ENCODE assay signal across 9 mouse cellular contexts in the genomic region with DNA sequence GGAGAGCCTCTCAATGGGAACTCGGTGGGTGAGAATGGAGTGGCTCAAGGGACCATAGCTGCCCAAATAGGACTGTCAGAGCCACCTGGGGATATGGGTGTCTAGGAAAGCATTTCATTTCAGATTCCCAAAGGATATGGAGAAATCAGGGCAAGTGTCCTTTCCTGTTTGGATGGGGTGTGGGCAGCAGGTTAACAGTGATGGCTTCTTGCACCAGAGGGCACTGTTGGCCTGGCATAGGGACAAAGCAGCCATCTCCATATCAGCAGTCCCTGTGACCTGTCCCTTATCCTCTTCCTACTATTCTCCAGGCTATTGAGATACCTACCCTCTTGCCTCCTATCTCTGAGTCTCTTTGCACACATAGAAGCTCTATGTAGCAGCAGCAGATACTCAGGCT. TPM values are rescaled to one million over a fixed set of nuclear protein-coding genes. Genes with fewer than 3 reads are reported as not detected.
DNase-seq lines count a peak whose midpoint lies in the region; ATAC-seq and TF ChIP-seq lines count a peak whose summit lies in the region.
"Had no signal": no experiment of that assay in that cellular context is flagged by ENCODE, and none has a peak within 500 bp of the region (broad histone marks: within the 10 kb centered on the region; RNA-seq: fewer than 3 reads in every experiment).

No protein-coding gene starts in this region.

- ATAC-seq in limb, embryonic 15.5 days (ENCODE audit: insufficient number of reproducible peaks, low FRiP score, low TSS enrichment, low read depth): peak; percentile 10; the same call in 1 of the 2 replicates

- H3K27ac ChIP-seq in gastrocnemius, adult 2 months: no peak overlapping the region
- H3K27ac ChIP-seq in limb, embryonic 15.5 days: no peak overlapping the region
- no peak overlapping the region for H3K27ac ChIP-seq in limb, embryonic 10.5 days
- H3K27ac ChIP-seq in MEL (ENCODE audit: control insufficient read depth, low read depth, low read length): no peak overlapping the region
- H3K27ac ChIP-seq in embryonic fibroblast, embryonic 13.5 days (ENCODE audit: insufficient read depth, low read length): no peak overlapping the region
- H3K27ac ChIP-seq: heart, embryonic 13.5 days had no signal

- H3K4me3 ChIP-seq in gastrocnemius, adult 2 months: no peak overlapping the region
- H3K4me3 ChIP-seq in limb, embryonic 15.5 days: no peak overlapping the region
- H3K4me3 ChIP-seq in limb, embryonic 10.5 days: no peak overlapping the region
- no peak overlapping the region for H3K4me3 ChIP-seq in MEL (ENCODE audit: control insufficient read depth in 1 of 2, insufficient read depth in 1 of 2, low read depth in 2 of 2, low read length in 2 of 2)
- no peak overlapping the region for H3K4me3 ChIP-seq in embryonic fibroblast, embryonic 13.5 days (ENCODE audit: insufficient read depth, low read length)
- H3K4me3 ChIP-seq: heart, embryonic 13.5 days had no signal

- no peak overlapping the region for H3K4me2 ChIP-seq in limb, embryonic 15.5 days
- H3K4me2 ChIP-seq: heart, embryonic 13.5 days had no signal

- peak; percentile 16 for TF ChIP-seq RAD21 in MEL (IDR thresholded peaks at IDR 0.05; ENCODE audit: low read depth, low read length)

- no peaks in the 10 kb centered on the region for H3K27me3 ChIP-seq in limb, embryonic 15.5 days
- no peaks in the 10 kb centered on the region for H3K27me3 ChIP-seq in limb, embryonic 10.5 days (ENCODE audit: low read depth, poor library complexity, severe bottlenecking)
- no peaks in the 10 kb centered on the region for H3K27me3 ChIP-seq in MEL (ENCODE audit: control insufficient read depth in 1 of 2, insufficient read depth in 2 of 2, low read length in 2 of 2)
- H3K27me3 ChIP-seq: heart, embryonic 13.5 days had no signal

- TF ChIP-seq CTCF in gastrocnemius, adult 2 months (IDR thresholded peaks at IDR 0.05): peak; percentile 52
- TF ChIP-seq CTCF in MEL (IDR thresholded peaks at IDR 0.05 in 2 of 3, conservative IDR thresholded peaks at IDR 0.05 in 1 of 3; ENCODE audit: control insufficient read depth in 1 of 3, insufficient read depth in 1 of 3, low read depth in 2 of 3, low read length in 3 of 3, poor library complexity in 1 of 3, severe bottlenecking in 1 of 3): peak; percentile 4 to 24 (median 7); a peak in 2 of 6 replicates
- peak; percentile 41; the same call in 1 of the 2 replicates for TF ChIP-seq CTCF in embryonic fibroblast, embryonic 13.5 days (IDR thresholded peaks at IDR 0.05; ENCODE audit: borderline replicate concordance, insufficient read depth, low read length)

- H3K9me3 ChIP-seq in limb, embryonic 15.5 days: no peaks in the 10 kb centered on the region
- no peaks in the 10 kb centered on the region for H3K9me3 ChIP-seq in limb, embryonic 10.5 days (replicated peaks)
- no peaks in the 10 kb centered on the region for H3K9me3 ChIP-seq in MEL (replicated peaks; ENCODE audit: insufficient read depth, low read length)
- H3K9me3 ChIP-seq: heart, embryonic 13.5 days had no signal

- 75% methylated on average over 1 of the region's 1 CpGs for WGBS in limb, embryonic 15.5 days
- WGBS in limb, embryonic 10.5 days: 68% methylated on average over 1 of the region's 1 CpGs

- intact Hi-C loops in gastrocnemius, adult 2 months (cut with DNase I): loop anchor here (5.0 kb wide), 1 partner anchor 92 kb away; a partner anchor contains a TSS
- intact Hi-C loops in gastrocnemius, postnatal 36 days (cut with DNase I): no loop called here

- no peak for TF ChIP-seq POLR2A in MEL (IDR thresholded peaks at IDR 0.05; ENCODE audit: control insufficient read depth in 1 of 2, insufficient read depth in 1 of 2, low read depth in 1 of 2, low read length in 2 of 2, poor library complexity in 1 of 2)
- TF ChIP-seq POLR2A in embryonic fibroblast, embryonic 13.5 days (IDR thresholded peaks at IDR 0.05; ENCODE audit: low read depth, low read length): no peak

- no peaks in the 10 kb centered on the region for H3K36me3 ChIP-seq in limb, embryonic 15.5 days
- H3K36me3 ChIP-seq in limb, embryonic 10.5 days: no peaks in the 10 kb centered on the region
- no peaks in the 10 kb centered on the region; a peak in 1 of 4 replicates for H3K36me3 ChIP-seq in MEL (ENCODE audit: control insufficient read depth in 1 of 2, insufficient read depth in 2 of 2, low read length in 2 of 2)
- H3K36me3 ChIP-seq: heart, embryonic 13.5 days had no signal

- H3K79me2 ChIP-seq in MEL (ENCODE audit: control insufficient read depth, insufficient read depth, low read length, poor library complexity): no peaks in the 10 kb centered on the region

- no peaks in the 10 kb centered on the region for H3K4me1 ChIP-seq in limb, embryonic 15.5 days
- 0 out of 2 replicates have a peak, but pooled peaks cover 2% of the 10 kb centered on the region for H3K4me1 ChIP-seq in limb, embryonic 10.5 days
- H3K4me1 ChIP-seq in MEL (ENCODE audit: control insufficient read depth in 1 of 2, insufficient read depth in 2 of 2, low read length in 2 of 2): peaks cover 0 to 3% of the 10 kb centered on the region in 2 experiments; a peak in 2 of 4 replicates
- no peaks in the 10 kb centered on the region for H3K4me1 ChIP-seq in embryonic fibroblast, embryonic 13.5 days (ENCODE audit: control insufficient read depth, insufficient read depth, low read length)

- DNase-seq in gastrocnemius, adult 2 months: peak; percentile 49
- DNase-seq in gastrocnemius, postnatal 36 days: no peak
- DNase-seq in limb, embryonic 10.5 days (ENCODE audit: low spot score): no peak
- no peak for DNase-seq in MEL (ENCODE audit: low read depth, low spot score)
- no peak for DNase-seq in right cerebral cortex, postnatal 4 days
- DNase-seq: left cerebral cortex, postnatal 4 days had no signal

- H3K9ac ChIP-seq in limb, embryonic 15.5 days: no peak overlapping the region
- no peak overlapping the region for H3K9ac ChIP-seq in MEL (ENCODE audit: control insufficient read depth, low read depth, low read length, poor library complexity, severe bottlenecking)
- H3K9ac ChIP-seq: heart, embryonic 13.5 days had no signal

- TF ChIP-seq EP300 in MEL (IDR thresholded peaks at IDR 0.05; ENCODE audit: low read depth in 1 of 2, low read length in 2 of 2): no peak

TF ChIP-seq in MEL, 35 proteins besides CTCF, POLR2A, EP300 and RAD21:
- TF ChIP-seq MAFK (IDR thresholded peaks at IDR 0.05; ENCODE audit: borderline replicate concordance, low read depth, low read length) (no peak), MEF2A (IDR thresholded peaks at IDR 0.05; ENCODE audit: extremely low read depth, insufficient replicate concordance, low read depth, low read length, poor library complexity, severe bottlenecking) (no peak), GATA1 (IDR thresholded peaks at IDR 0.05; ENCODE audit: low read depth, low read length) (no peak), NELFE (IDR thresholded peaks at IDR 0.05; ENCODE audit: low read depth, low read length) (no peak), JUND (IDR thresholded peaks at IDR 0.05; ENCODE audit: low read depth, low read length) (no peak), MXI1 (IDR thresholded peaks at IDR 0.05; ENCODE audit: low read depth, low read length) (no peak), MAZ (IDR thresholded peaks at IDR 0.05; ENCODE audit: low read depth, low read length) (no peak), MYC (IDR thresholded peaks at IDR 0.05; ENCODE audit: low read depth, low read length) (no peak), ETS1 (IDR thresholded peaks at IDR 0.05; ENCODE audit: low read depth, low read length) (no peak), SIN3A (IDR thresholded peaks at IDR 0.05; ENCODE audit: low read length) (no peak), ZC3H11A (IDR thresholded peaks at IDR 0.05; ENCODE audit: low read depth, low read length) (no peak), KAT2A (conservative IDR thresholded peaks at IDR 0.05; ENCODE audit: low read depth, low read length) (no peak), E2F4 (IDR thresholded peaks at IDR 0.05; ENCODE audit: borderline replicate concordance, low read depth, low read length) (no peak), ZMIZ1 (IDR thresholded peaks at IDR 0.05; ENCODE audit: low read depth, low read length) (no peak), SMC3 (IDR thresholded peaks at IDR 0.05; ENCODE audit: low read depth, low read length) (no peak), ZNF384 (IDR thresholded peaks at IDR 0.05; ENCODE audit: low read depth, low read length) (no peak), GABPA (IDR thresholded peaks at IDR 0.05; ENCODE audit: low read depth, low read length) (no peak)
TF ChIP-seq in MEL: peak in this region for 0.

RNA-seq across cellular contexts. Expression of a gene that starts 26.4 kb away (rescaled TPM):
- 1 to 10 TPM; 1.5 to 1.6 TPM for total RNA-seq in gastrocnemius, adult 2 months (2021)
- total RNA-seq in gastrocnemius, postnatal 36 days (2021): 1 to 10 TPM; 1.1 to 1.8 TPM
- 3.3 and 5.3 TPM in 2 replicates for polyA plus RNA-seq in limb, embryonic 15.5 days (2015; fragmentation: Nextera tagmentation; extraction: Ambion mirVana)
- polyA plus RNA-seq in limb, embryonic 10.5 days (2016; fragmentation: Nextera tagmentation; extraction: Ambion mirVana): 7.8 and 8.0 TPM in 2 replicates
- 11.5 and 14.0 TPM in 2 replicates for total RNA-seq in MEL (2012; rRNA removed)
- polyA plus RNA-seq in MEL (2012; ENCODE audit: insufficient read depth in 1 of 2, insufficient read length in 2 of 2, low read depth in 1 of 2, low replicate concordance in 2 of 2, missing spikeins in 1 of 2): 10 to 100 TPM in 1 of 2 experiments, not detected in 1; 17.5 TPM
- polyA plus RNA-seq in embryonic fibroblast, embryonic 13.5 days (2011; ENCODE audit: insufficient read length, low read depth, missing spikeins): 20.2 and 20.3 TPM in 2 replicates

RNA-seq across cellular contexts. Expression of a gene that starts 36.4 kb away (rescaled TPM):
- total RNA-seq in gastrocnemius, adult 2 months (2021): 1 to 10 TPM; 5.1 to 5.9 TPM
- 1 to 10 TPM; 4.6 to 5.7 TPM for total RNA-seq in gastrocnemius, postnatal 36 days (2021)
- 63.9 and 64.8 TPM in 2 replicates for polyA plus RNA-seq in limb, embryonic 15.5 days (2015; fragmentation: Nextera tagmentation; extraction: Ambion mirVana)
- polyA plus RNA-seq in limb, embryonic 10.5 days (2016; fragmentation: Nextera tagmentation; extraction: Ambion mirVana): 85.7 and 90.4 TPM in 2 replicates
- total RNA-seq in MEL (2012; rRNA removed): 37.1 and 43.1 TPM in 2 replicates
- 10 to 100 TPM in 1 of 2 experiments, not detected in 1; 67.8 TPM for polyA plus RNA-seq in MEL (2012; ENCODE audit: insufficient read depth in 1 of 2, insufficient read length in 2 of 2, low read depth in 1 of 2, low replicate concordance in 2 of 2, missing spikeins in 1 of 2)
- 24.9 and 27.5 TPM in 2 replicates for polyA plus RNA-seq in embryonic fibroblast, embryonic 13.5 days (2011; ENCODE audit: insufficient read length, low read depth, missing spikeins)
